Mouse (Mus musculus): ENCODE measurements around the gene Atn1. TPM values are rescaled to one million over a fixed set of nuclear protein-coding genes. Genes with fewer than 3 reads are reported as not detected.

Gene Atn1
- total and polyA plus RNA-seq, 3 experiments = 1.9 to 58.8 (median 58.7) TPM

DNA sequence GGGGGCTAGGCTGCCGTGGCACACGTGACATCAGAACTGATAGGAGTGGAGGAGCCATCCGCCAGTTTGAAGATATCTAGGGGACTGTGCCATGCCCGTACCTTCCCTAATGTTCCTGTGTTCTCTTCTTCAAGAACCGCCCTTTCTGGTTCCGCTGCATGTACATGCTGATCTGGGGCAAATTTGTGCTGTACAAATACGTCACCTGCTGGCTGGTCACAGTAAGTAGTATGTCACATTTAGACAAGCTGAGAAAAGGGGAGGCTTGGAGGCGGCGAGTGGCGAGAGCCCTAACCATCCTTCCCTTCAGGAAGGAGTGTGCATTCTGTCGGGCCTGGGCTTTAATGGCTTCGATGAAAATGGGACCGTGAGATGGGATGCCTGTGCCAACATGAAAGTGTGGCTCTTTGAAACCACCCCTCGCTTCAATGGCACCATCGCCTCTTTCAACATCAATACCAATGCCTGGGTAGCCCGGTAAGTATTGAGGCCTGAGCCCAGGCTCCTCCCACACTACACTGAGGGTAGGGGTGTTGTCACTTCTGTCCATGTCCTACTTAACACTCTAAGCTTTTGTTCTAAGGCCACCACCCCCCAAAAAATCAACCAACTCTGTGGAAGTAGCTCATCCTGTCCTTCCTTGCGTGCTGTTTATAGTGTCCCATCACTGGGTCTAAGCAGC, 54.1 kb downstream of the Atn1 start:
- no peak for DNase-seq (ENCODE audit: low spot score)
- Histone ChIP-seq H3K36me3 (replicated peaks) (peaks cover 100% of the 10 kb centered on the region), H3K4me1 (ENCODE audit: insufficient read depth, low read depth, low read length) (peaks cover 71% of the 10 kb centered on the region), H3K4me3 (ENCODE audit: low read depth, low read length) (no peak overlapping the region), H3K27me3 (ENCODE audit: insufficient read depth, low read length) (no peaks in the 10 kb centered on the region), H3K9me3 (replicated peaks) (no peaks in the 10 kb centered on the region)
- TF ChIP-seq POLR2AphosphoS5 (IDR thresholded peaks at IDR 0.05; ENCODE audit: insufficient replicate concordance, low read depth, low read length) = no peak
- TF ChIP-seq GATA2 (IDR thresholded peaks at IDR 0.05; ENCODE audit: borderline replicate concordance, low read depth, low read length) = no peak
- TF ChIP-seq CTCF (IDR thresholded peaks at IDR 0.05; ENCODE audit: low read depth, low read length) = no peak
- no peak for TF ChIP-seq GATA1 (IDR thresholded peaks at IDR 0.05; ENCODE audit: borderline replicate concordance, low read length)
- no peak for TF ChIP-seq TAL1 (conservative IDR thresholded peaks at IDR 0.05; ENCODE audit: low read depth, low read length)
- ATAC-seq (ENCODE audit: extremely low read depth, insufficient number of reproducible peaks, low FRiP score, poor library complexity, severe bottlenecking) = no peak

GRCm38 (mm10) chr6:124701338-124701737, 55.0 kb downstream of the Atn1 start:
- DNase-seq (ENCODE audit: low spot score) (no peak), ATAC-seq (ENCODE audit: extremely low read depth, insufficient number of reproducible peaks, low FRiP score, poor library complexity, severe bottlenecking) (no peak)
- Histone ChIP-seq H3K4me3 (ENCODE audit: low read depth, low read length) (no peak overlapping the region), H3K9me3 (replicated peaks) (no peaks in the 10 kb centered on the region), H3K36me3 (replicated peaks) (peaks cover 100% of the 10 kb centered on the region), H3K4me1 (ENCODE audit: insufficient read depth, low read depth, low read length) (peaks cover 69% of the 10 kb centered on the region), H3K27me3 (ENCODE audit: insufficient read depth, low read length) (no peaks in the 10 kb centered on the region)
- TF ChIP-seq POLR2AphosphoS5 (IDR thresholded peaks at IDR 0.05; ENCODE audit: insufficient replicate concordance, low read depth, low read length) = no peak
- no peak for TF ChIP-seq TAL1 (conservative IDR thresholded peaks at IDR 0.05; ENCODE audit: low read depth, low read length)
- no peak for TF ChIP-seq GATA2 (IDR thresholded peaks at IDR 0.05; ENCODE audit: borderline replicate concordance, low read depth, low read length)
- no peak for TF ChIP-seq CTCF (IDR thresholded peaks at IDR 0.05; ENCODE audit: low read depth, low read length)
- no peak for TF ChIP-seq GATA1 (IDR thresholded peaks at IDR 0.05; ENCODE audit: borderline replicate concordance, low read length)

DNA sequence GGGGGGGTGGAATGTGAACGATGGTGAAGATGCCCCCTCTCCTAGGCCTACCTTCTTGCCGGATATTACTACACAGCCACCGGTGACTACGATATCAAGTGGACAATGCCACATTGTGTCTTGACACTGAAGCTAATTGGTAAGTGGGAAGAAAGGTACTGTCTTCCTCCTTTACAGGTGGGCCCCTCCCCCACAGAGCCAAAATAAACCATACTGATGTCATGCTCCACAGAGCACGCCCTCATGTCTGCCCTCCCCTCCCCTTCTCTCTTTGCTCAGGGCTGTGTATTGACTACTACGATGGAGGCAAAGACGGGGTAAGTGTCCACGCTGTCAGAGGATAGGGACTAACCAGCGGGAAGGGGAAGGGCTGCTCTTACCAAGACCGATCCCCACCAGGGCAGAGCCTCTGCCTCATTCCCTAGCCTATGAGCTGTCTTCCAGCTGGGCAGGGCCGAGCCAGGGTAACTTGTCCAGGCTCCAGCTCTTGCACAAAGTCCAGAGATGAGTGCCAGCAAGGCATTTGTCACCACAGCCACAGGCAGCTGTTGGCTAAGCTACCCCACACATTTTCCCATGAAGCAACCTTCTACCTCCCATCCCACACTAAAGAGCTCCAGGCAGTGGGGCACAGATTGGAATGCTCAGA, 56.2 kb downstream of the Atn1 start:
- DNase-seq (ENCODE audit: low spot score) = no peak
- no peak for ATAC-seq (ENCODE audit: extremely low read depth, insufficient number of reproducible peaks, low FRiP score, poor library complexity, severe bottlenecking)
- peaks cover 56% of the 10 kb centered on the region for H3K4me1 ChIP-seq (ENCODE audit: insufficient read depth, low read depth, low read length)
- H3K36me3 ChIP-seq (replicated peaks) = peaks cover 99% of the 10 kb centered on the region
- H3K27me3 ChIP-seq (ENCODE audit: insufficient read depth, low read length) = no peaks in the 10 kb centered on the region
- no peaks in the 10 kb centered on the region for H3K9me3 ChIP-seq (replicated peaks)
- TF ChIP-seq GATA2 (IDR thresholded peaks at IDR 0.05; ENCODE audit: borderline replicate concordance, low read depth, low read length) (no peak), GATA1 (IDR thresholded peaks at IDR 0.05; ENCODE audit: borderline replicate concordance, low read length) (no peak), CTCF (IDR thresholded peaks at IDR 0.05; ENCODE audit: low read depth, low read length) (no peak), TAL1 (conservative IDR thresholded peaks at IDR 0.05; ENCODE audit: low read depth, low read length) (no peak), POLR2AphosphoS5 (IDR thresholded peaks at IDR 0.05; ENCODE audit: insufficient replicate concordance, low read depth, low read length) (no peak)
- H3K4me3 ChIP-seq (ENCODE audit: low read depth, low read length) = no peak overlapping the region

DNA sequence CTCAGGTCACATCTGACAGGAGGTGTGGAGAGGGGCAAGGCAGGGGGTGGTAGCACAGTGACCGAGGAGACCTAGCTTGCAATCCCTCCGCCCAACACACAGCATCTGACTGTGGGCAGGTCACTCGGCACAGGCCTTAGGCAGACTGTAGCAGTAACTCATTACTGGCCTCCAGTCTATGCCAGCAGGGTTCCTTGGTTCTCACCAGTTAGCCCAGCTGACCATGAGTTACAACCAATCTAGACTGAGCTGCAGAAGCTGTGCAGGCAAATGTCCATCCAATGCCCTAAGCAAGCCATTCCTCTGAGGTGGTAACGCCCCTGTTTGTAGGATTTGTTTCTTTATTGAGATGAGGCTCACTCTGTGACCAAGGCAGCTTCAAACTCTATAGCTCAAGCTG, 57.0 kb downstream of the Atn1 start:
- TF ChIP-seq TAL1 (conservative IDR thresholded peaks at IDR 0.05; ENCODE audit: low read depth, low read length) (no peak), GATA2 (IDR thresholded peaks at IDR 0.05; ENCODE audit: borderline replicate concordance, low read depth, low read length) (no peak), POLR2AphosphoS5 (IDR thresholded peaks at IDR 0.05; ENCODE audit: insufficient replicate concordance, low read depth, low read length) (no peak), GATA1 (IDR thresholded peaks at IDR 0.05; ENCODE audit: borderline replicate concordance, low read length) (no peak), CTCF (IDR thresholded peaks at IDR 0.05; ENCODE audit: low read depth, low read length) (no peak)
- ATAC-seq (ENCODE audit: extremely low read depth, insufficient number of reproducible peaks, low FRiP score, poor library complexity, severe bottlenecking) (no peak), DNase-seq (ENCODE audit: low spot score) (no peak)
- Histone ChIP-seq H3K36me3 (replicated peaks) (peaks cover 97% of the 10 kb centered on the region), H3K9me3 (replicated peaks) (no peaks in the 10 kb centered on the region), H3K27me3 (ENCODE audit: insufficient read depth, low read length) (no peaks in the 10 kb centered on the region), H3K4me1 (ENCODE audit: insufficient read depth, low read depth, low read length) (peaks cover 53% of the 10 kb centered on the region), H3K4me3 (ENCODE audit: low read depth, low read length) (no peak overlapping the region)

GRCm38 (mm10) chr6:124698751-124699150, 57.6 kb downstream of the Atn1 start:
- H3K4me3 ChIP-seq (ENCODE audit: low read depth, low read length) = no peak overlapping the region
- H3K9me3 ChIP-seq (replicated peaks) = no peaks in the 10 kb centered on the region
- no peaks in the 10 kb centered on the region for H3K27me3 ChIP-seq (ENCODE audit: insufficient read depth, low read length)
- ATAC-seq (ENCODE audit: extremely low read depth, insufficient number of reproducible peaks, low FRiP score, poor library complexity, severe bottlenecking) = no peak
- H3K36me3 ChIP-seq (replicated peaks) = peaks cover 97% of the 10 kb centered on the region
- H3K4me1 ChIP-seq (ENCODE audit: insufficient read depth, low read depth, low read length) = peaks cover 54% of the 10 kb centered on the region
- TF ChIP-seq TAL1 (conservative IDR thresholded peaks at IDR 0.05; ENCODE audit: low read depth, low read length) (no peak), GATA1 (IDR thresholded peaks at IDR 0.05; ENCODE audit: borderline replicate concordance, low read length) (no peak), GATA2 (IDR thresholded peaks at IDR 0.05; ENCODE audit: borderline replicate concordance, low read depth, low read length) (no peak), POLR2AphosphoS5 (IDR thresholded peaks at IDR 0.05; ENCODE audit: insufficient replicate concordance, low read depth, low read length) (no peak), CTCF (IDR thresholded peaks at IDR 0.05; ENCODE audit: low read depth, low read length) (no peak)
- DNase-seq (ENCODE audit: low spot score) = no peak

DNA sequence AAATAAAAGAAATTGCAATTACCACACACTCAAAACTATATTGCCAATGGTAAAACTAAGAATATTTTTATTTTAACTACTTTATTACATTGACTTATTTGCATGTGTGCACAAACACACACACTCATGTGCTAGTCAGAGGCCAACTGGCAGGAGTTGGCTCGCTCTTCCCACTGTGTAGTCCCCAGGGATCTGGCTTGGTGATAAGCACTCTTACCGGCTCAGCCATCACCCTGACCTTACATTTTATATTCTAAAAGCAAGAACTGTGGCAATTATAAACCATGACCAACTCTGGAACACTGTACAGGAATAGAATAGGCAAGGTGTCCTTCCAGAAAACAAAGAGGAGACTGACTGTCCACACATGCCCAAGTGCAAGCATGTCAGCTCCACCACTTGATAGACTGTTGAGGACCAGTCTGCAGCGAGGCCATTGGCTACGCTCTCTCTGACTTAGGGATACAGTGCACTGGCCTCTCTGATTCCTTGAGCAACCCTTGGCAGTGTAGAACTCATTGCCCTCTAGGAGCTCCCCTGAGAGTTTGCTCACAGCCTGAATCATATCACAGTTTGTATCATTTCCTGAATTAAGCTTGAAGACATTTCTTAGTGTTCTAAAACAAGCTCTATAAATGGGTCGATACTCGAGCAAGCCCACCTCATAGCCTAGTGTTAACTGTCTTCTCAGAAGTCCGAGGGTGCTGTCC, 59.7 kb downstream of the Atn1 start:
- H3K27me3 ChIP-seq (ENCODE audit: insufficient read depth, low read length) = no peaks in the 10 kb centered on the region
- no peak overlapping the region for H3K4me3 ChIP-seq (ENCODE audit: low read depth, low read length)
- peaks cover 54% of the 10 kb centered on the region for H3K4me1 ChIP-seq (ENCODE audit: insufficient read depth, low read depth, low read length)
- ATAC-seq (ENCODE audit: extremely low read depth, insufficient number of reproducible peaks, low FRiP score, poor library complexity, severe bottlenecking) (no peak), DNase-seq (ENCODE audit: low spot score) (no peak)
- TF ChIP-seq GATA2 (IDR thresholded peaks at IDR 0.05; ENCODE audit: borderline replicate concordance, low read depth, low read length) (no peak), TAL1 (conservative IDR thresholded peaks at IDR 0.05; ENCODE audit: low read depth, low read length) (no peak), CTCF (IDR thresholded peaks at IDR 0.05; ENCODE audit: low read depth, low read length) (no peak), POLR2AphosphoS5 (IDR thresholded peaks at IDR 0.05; ENCODE audit: insufficient replicate concordance, low read depth, low read length) (no peak), GATA1 (IDR thresholded peaks at IDR 0.05; ENCODE audit: borderline replicate concordance, low read length) (no peak)
- H3K9me3 ChIP-seq (replicated peaks) = no peaks in the 10 kb centered on the region
- peaks cover 94% of the 10 kb centered on the region for H3K36me3 ChIP-seq (replicated peaks)

Measured in G1E (cell line).